Mouse (Mus musculus) MN1 (cell line): ENCODE data around the gene Pla2g7.

ENCODE experiments used
- DNase-seq: peaks from one replicate; pipeline ENCODE4 v3.0.0-alpha.2; 2016; ENCODE audit warnings: low spot score

The Pla2g7 gene

GRCm38 (mm10) chr17:43581012-43581467, 13.1 kb downstream of the Pla2g7 start:
- no peak for DNase-seq

GRCm38 (mm10) chr17:43584771-43585170, 16.9 kb downstream of the Pla2g7 start:
- no peak for DNase-seq

GRCm38 (mm10) chr17:43587278-43587677, 19.4 kb downstream of the Pla2g7 start:
- DNase-seq, result no peak

- DNase-seq, result no peak
Observed at GRCm38 (mm10) chr17:43589750-43590149, 21.9 kb downstream of the Pla2g7 start.

GRCm38 (mm10) chr17:43590531-43590930, 22.6 kb downstream of the Pla2g7 start:
- DNase-seq, result no peak

GRCm38 (mm10) chr17:43592296-43593291, 24.7 kb downstream of the Pla2g7 start:
- DNase-seq, result no peak

- no peak for DNase-seq
Observed at GRCm38 (mm10) chr17:43597742-43598141, 29.8 kb downstream of the Pla2g7 start.

GRCm38 (mm10) chr17:43598706-43599105, 30.8 kb downstream of the Pla2g7 start:
- DNase-seq, result no peak

- peak; percentile 21 for DNase-seq
Observed at GRCm38 (mm10) chr17:43606704-43607103, 38.8 kb downstream of the Pla2g7 start.

GRCm38 (mm10) chr17:43611586-43611985, 43.7 kb downstream of the Pla2g7 start:
- peak; percentile 48 for DNase-seq

GRCm38 (mm10) chr17:43612221-43612620, 44.3 kb downstream of the Pla2g7 start:
- DNase-seq, result no peak

GRCm38 (mm10) chr17:43619156-43619555, 51.3 kb downstream of the Pla2g7 start:
- DNase-seq, result no peak

GRCm38 (mm10) chr17:43622076-43622475, 54.2 kb downstream of the Pla2g7 start:
- no peak for DNase-seq

GRCm38 (mm10) chr17:43628246-43628645, 60.3 kb downstream of the Pla2g7 start:
- no peak for DNase-seq

GRCm38 (mm10) chr17:43629026-43629495, 61.2 kb downstream of the Pla2g7 start:
- no peak for DNase-seq

GRCm38 (mm10) chr17:43629496-43630426, 61.9 kb downstream of the Pla2g7 start, which contains the start of gene Tdrd6:
Tdrd6 (minus strand) TSS chr17:43630299.
- no peak for DNase-seq

GRCm38 (mm10) chr17:43630427-43630760, 62.5 kb downstream of the Pla2g7 start:
- no peak for DNase-seq

GRCm38 (mm10) chr17:43637146-43637545, 69.2 kb downstream of the Pla2g7 start:
- DNase-seq, result no peak

GRCm38 (mm10) chr17:43640825-43641224, 72.9 kb downstream of the Pla2g7 start:
- DNase-seq, result no peak

- DNase-seq, result no peak
Observed at GRCm38 (mm10) chr17:43643191-43643590, 75.3 kb downstream of the Pla2g7 start.

- no peak for DNase-seq
Observed at GRCm38 (mm10) chr17:43644375-43644774, 76.5 kb downstream of the Pla2g7 start.

GRCm38 (mm10) chr17:43645136-43645535, 77.2 kb downstream of the Pla2g7 start:
- DNase-seq, result no peak
